Mouse (Mus musculus) right cerebral cortex, postnatal 36 days (tissue): ENCODE results near the gene Zfp422.
"Not testable (repeated sequence)": the region's sequence is repeated elsewhere in the genome, so short reads cannot be mapped to it uniquely, and the experiment has no call there.

Source experiments
- DNase-seq, 2 experiments: peaks; one replicate each; pipeline ENCODE4 v3.0.0; 2022; ENCODE audit warnings: low spot score in 2 of 2, mixed read lengths in 1 of 2

Gene Zfp422

GRCm38 (mm10) chr6:116650406-116650805 lies 21.6 kb upstream of the Zfp422 start, which contains the start of gene Depp1:
Gene Depp1, plus strand, starts transcription at chr6:116650609.
- no peak for DNase-seq

- no peak for DNase-seq
Measured at GRCm38 (mm10) chr6:116649811-116650210, 21.0 kb upstream of the Zfp422 start.

GRCm38 (mm10) chr6:116647763-116648162 lies 19.0 kb upstream of the Zfp422 start:
- DNase-seq, result no peak

- no peak for DNase-seq
Measured at GRCm38 (mm10) chr6:116644335-116644734, 15.5 kb upstream of the Zfp422 start.

- DNase-seq, result no peak
Measured at GRCm38 (mm10) chr6:116643881-116644280, 15.1 kb upstream of the Zfp422 start.

- DNase-seq, result peak; percentile 53 to 71
Measured at GRCm38 (mm10) chr6:116642942-116643341, 14.1 kb upstream of the Zfp422 start.

GRCm38 (mm10) chr6:116639663-116640062 lies 10.9 kb upstream of the Zfp422 start:
- no peak for DNase-seq

- DNase-seq, result no peak
Measured at GRCm38 (mm10) chr6:116638871-116639270, 10.1 kb upstream of the Zfp422 start.

GRCm38 (mm10) chr6:116637496-116637895 lies 8.7 kb upstream of the Zfp422 start:
- DNase-seq, result no peak

GRCm38 (mm10) chr6:116636581-116637235 lies 7.9 kb upstream of the Zfp422 start:
- DNase-seq, result no peak

GRCm38 (mm10) chr6:116635251-116636180 lies 6.7 kb upstream of the Zfp422 start:
- DNase-seq, result no peak

- no peak for DNase-seq
Measured at GRCm38 (mm10) chr6:116633741-116634695, 5.2 kb upstream of the Zfp422 start.

GRCm38 (mm10) chr6:116632129-116632528 lies 3.3 kb upstream of the Zfp422 start:
- peak; percentile 58 to 60 for DNase-seq

- DNase-seq, result no peak
Measured at GRCm38 (mm10) chr6:116629766-116630165, 967 bp upstream of the Zfp422 start.

GRCm38 (mm10) chr6:116628095-116628494 lies 704 bp downstream of the Zfp422 start:
- no peak for DNase-seq

GRCm38 (mm10) chr6:116626417-116626816 lies 2.4 kb downstream of the Zfp422 start:
- not testable (repeated sequence) for DNase-seq

GRCm38 (mm10) chr6:116621318-116622023 lies 7.3 kb downstream of the Zfp422 start:
- no peak for DNase-seq

GRCm38 (mm10) chr6:116618073-116618472 lies 10.7 kb downstream of the Zfp422 start:
- DNase-seq, result no peak

- no peak for DNase-seq
Measured at GRCm38 (mm10) chr6:116615719-116616118, 13.1 kb downstream of the Zfp422 start.

- DNase-seq, result no peak
Measured at GRCm38 (mm10) chr6:116607230-116607629, 21.6 kb downstream of the Zfp422 start.

- DNase-seq, result not testable (repeated sequence)
Measured at GRCm38 (mm10) chr6:116600969-116601368, 27.8 kb downstream of the Zfp422 start.
